Mouse (Mus musculus) right cerebral cortex, postnatal 14 days (tissue): ENCODE data around the gene Asb4.
A peak's percentile ranks its signal among the peaks of the same experiment; 100 is the strongest.
"Not testable (repeated sequence)": the region's sequence is repeated elsewhere in the genome, so short reads cannot be mapped to it uniquely, and the experiment has no call there.

ENCODE experiments used
- DNase-seq: peaks from one replicate; pipeline ENCODE4 v3.0.0; 2022

The Asb4 gene

DNA sequence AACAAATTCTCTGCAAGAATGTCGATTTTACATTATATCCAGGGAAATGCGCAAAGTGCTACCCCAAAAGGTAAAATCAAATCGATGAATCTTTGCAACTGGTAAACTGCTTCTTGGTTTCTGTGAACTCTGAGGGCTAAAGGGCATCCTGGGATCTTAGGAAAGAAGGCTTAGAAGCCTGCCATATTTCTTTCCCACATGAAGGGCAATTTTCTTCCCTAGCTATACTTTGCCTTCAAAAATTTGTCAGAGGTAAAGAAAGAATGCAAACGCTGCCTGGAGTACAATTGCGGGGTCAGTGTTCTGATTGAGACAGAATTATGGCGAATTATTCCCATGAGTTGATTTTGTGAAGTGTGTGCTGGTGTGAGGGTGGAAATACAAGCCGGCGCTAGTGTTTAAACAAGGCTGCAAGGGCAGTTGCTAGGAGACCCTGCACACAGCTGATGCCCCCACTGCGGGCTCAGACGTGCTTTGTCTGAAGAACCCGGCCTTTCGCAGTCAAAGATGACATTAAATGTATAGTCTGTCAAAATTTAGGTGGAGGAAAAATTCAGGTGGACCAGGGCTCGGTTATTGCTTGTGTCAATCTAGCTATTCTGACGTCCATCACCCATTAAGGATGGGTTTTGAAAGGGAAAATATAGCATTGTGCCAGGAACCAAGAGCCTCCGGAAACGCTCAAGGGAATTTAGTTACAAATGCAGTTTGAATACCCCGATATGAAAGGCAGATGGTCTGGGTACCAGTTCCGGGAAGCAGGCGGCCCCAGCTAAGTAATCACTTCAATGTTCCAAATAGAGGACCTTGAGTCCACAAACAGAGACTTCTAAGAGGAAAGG, at the start of gene Asb4:
Gene Asb4, plus strand, starts transcription at position 51 of the 842 bp plus-strand sequence.
- DNase-seq = no peak

- DNase-seq = no peak
Observed at GRCm38 (mm10) chr6:5334021-5334420, 49.2 kb upstream of the Asb4 start.

GRCm38 (mm10) chr6:5336016-5336415, 47.2 kb upstream of the Asb4 start:
- DNase-seq = not testable (repeated sequence)

DNA sequence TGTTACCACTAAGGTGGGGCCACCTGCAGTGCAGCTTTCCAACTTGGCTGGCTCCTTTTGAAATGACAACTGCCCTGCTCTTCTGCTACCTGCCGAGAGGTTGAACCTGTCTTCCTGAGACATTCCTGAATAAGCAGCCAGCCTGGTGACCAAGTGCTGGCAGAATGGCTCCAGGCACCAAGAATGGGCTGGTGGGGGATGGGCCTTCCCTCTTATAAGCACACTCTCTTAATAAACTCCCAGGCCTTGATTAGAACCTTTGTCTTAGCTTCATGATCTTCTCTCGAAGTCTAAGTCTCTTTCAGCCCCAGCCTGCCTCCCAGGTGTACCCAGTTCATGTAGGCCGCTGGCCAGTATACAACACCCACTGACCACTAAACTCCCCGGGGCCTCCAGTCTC, 44.4 kb upstream of the Asb4 start:
- not testable (repeated sequence) for DNase-seq

DNA sequence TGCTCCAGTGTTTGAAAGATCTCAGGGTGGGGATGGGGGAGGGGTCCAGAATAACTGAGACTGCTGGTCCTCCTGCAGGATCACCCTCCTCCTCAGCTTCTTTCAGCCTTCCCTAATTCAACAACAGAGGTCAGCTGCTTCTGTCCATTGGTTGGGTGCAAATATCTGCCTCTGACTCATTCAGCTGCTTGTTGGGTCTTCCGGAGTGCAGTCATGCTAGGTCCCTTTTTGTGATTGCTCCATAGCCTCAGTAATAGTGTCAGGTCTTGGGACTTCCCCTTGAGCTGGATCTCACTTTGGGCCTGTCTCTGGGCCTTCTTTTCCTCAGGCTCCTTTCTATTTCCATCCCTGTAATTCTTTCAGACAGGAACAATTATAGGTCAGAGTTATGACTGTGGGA, 43.9 kb upstream of the Asb4 start:
- DNase-seq = not testable (repeated sequence)

DNA sequence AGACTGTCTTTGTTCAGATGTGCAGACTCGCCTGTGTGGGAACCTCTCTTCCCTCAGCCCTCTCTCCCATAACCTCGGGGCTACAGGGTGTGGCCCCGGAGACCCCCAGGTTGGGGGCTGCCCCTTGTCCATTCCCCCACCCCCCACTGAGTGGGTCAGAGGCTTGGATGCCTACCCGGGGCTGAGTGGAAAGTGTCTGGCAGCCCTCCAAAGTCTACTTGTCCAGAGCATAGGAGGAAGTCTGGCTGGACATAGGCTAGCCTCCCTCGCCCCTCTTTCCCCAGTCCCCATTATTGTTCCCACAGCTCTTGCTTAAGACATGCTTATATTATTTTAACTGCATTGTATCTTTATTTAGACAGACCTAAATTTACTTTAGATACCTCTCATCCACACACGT, 38.9 kb upstream of the Asb4 start:
- DNase-seq = no peak

DNA sequence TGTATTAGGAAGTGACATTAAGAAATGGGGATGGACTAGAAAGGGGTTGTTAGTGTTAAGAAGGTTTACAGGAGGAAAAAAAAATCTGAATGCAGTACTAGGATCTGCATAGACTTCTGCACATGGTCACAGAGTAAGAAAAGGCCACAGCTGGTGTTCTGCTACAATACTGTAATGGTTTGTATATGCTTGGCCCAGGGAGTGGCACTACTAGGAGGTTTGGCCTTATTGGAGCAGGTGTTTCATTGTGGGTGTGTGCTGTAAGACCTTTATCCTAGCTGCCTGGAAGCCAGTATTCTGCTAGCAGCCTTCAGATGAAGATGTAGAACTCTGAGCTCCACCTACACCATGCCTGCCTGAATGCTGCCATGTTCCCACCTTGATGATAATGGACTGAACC, 25.3 kb upstream of the Asb4 start:
- DNase-seq = no peak

DNA sequence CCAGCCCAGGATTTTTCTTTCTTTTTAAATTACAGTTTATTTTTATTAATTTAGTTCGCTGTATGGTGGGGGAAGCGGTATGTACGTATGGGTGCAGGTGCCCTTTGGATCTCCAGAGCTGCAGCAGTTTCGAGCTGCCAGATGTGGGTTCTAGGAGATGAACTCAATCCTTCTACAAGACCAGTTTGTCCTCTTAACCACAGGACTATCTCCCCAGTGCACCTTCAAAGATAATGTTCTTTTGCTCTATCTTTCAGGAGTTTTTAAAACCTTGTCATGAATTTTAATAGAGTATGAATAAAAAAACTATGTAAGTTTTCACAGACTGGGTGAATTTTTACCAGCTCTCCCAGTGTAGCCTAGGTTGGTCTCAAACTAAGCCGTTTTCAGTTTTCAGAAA, 22.8 kb upstream of the Asb4 start:
- no peak for DNase-seq

DNA sequence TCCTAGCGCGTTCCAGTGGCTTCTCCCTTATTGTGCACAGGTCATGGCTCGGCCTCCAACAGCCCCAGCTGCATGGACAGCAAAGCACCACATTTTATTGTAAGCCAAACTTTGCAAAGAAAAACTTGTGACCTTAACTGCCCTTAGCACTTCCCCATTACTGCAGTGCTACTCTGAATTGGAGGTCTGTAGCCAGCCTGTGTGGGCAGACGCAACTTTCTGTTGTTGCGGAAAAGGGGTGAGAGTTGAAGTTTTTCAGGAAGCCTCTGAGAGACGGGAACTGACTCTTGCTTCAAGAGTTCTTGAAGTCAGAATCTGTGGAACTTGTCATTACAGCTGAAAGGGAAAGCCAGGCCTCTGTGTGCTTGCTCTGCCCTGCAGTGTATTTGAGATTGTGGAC, 21.2 kb upstream of the Asb4 start:
- DNase-seq = no peak

DNA sequence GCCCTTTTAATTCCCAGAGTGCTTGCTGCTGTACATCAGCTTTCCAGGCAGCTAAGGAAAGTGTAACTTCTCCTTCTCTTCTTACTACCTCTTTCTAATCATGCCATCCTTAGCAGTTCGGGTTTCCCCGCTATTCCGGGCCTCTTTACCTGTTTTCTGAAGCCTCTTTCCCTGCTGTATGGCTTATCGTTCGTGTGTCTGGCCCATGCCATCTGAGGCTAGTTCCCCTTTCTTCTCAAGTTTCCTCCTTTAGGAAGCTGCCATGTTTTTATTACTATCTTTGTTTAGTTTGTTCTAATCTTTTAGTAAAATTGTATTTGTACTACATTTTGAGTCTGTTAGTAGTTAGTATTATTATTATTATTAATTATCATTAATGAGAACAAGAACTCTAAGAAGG, 17.3 kb upstream of the Asb4 start:
- DNase-seq = no peak

DNA sequence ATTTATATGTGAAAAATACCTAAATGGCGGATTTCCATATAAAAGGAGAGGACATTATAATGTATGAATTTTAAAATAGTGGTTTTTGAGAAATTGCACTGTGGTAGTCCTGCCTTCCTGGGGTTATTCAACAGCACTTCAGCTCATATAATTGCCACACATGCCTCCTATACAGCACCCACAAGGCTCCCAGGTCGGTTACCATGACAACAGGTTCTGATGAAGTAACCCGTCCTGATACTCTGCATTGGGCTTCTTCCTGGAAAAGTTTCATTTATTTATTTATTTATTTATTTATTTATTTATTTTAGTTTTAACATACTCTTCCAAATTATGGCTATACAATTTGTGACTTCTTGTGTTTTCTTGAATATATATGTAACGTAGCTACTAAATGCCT, 6.3 kb upstream of the Asb4 start:
- no peak for DNase-seq

- DNase-seq = no peak
Observed at GRCm38 (mm10) chr6:5379048-5379447, 4.1 kb upstream of the Asb4 start.

- DNase-seq = peak; percentile 59
Observed at GRCm38 (mm10) chr6:5379781-5380623, 3.2 kb upstream of the Asb4 start.

GRCm38 (mm10) chr6:5380624-5381252, 2.4 kb upstream of the Asb4 start:
- DNase-seq = no peak

DNA sequence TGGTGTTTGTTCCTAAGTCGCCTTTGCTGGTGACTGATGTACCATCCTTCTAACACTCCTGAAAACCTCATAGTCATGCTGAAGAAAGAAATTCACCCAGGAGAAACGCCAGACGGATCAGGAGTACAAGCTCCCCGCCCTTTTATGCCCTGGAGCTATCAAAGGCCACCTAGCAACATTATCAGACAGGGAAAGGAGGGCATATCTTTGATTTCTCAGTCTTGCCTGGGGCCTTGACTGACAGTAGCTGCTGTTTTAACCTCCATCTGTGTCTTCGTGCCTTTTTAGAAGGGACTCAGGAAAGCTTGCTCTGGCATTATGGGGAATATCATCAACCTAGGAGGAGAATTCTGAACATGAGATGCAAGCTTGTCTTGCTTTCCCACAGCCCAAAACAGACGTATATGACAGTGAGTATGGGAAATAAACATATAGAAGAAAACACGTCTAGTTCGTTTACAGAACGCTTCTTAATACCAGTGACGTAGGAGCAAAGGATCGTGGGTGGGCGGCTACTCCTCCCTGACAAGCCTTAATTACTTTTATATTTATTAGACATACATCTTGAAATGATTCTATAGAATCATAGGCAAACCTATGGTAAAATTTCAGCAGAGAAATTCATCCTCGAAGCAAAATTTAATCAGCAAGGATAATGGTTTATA, 1.1 kb upstream of the Asb4 start:
- DNase-seq = no peak

DNA sequence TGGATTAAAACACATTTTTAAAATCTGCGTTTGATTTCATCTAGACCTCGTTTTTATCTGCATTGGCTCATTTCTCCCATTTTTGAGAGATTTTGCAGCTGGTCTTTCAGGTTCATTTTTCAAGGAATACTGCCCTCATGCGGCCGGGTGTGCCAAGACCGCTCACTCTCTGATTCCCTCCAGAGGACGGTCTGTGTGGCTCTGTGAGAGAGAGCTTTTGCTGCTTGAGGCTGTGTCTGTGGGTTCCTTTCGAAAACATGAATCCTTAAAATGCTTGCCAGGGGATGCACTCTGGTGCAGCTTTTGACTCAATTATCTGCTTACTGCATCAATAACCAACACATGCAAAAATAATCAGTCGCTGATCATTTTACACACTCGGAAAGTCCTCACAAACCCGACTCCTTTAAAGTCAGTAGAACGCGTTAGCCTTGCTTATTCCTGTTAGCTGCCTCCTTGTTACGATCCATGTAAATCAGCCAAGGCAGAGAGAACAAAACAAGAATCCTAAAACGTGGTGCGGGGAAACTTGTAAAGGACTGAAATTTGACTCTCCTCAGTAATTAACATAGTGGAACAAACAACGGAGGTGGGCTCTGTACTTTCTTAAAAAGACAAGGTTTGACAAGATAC, 487 bp upstream of the Asb4 start:
- peak; percentile 83 for DNase-seq

DNA sequence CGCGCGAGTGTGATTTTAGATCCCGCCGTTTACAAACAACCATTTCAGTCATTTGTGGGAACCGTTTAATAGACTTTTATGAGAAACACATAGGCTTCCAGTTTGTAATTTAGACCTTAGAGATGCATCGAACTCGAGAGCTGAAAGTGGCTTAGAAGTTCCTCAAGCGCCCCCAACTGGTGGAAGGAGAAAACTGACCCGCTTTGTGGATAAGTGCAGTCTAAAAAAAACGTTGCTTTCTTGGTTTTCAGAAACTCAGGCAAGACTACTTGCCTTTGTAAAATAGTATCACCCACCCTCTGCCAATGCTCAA, 948 bp downstream of the Asb4 start:
- peak; percentile 74 for DNase-seq

- DNase-seq = no peak
Observed at GRCm38 (mm10) chr6:5385161-5385640, 2.0 kb downstream of the Asb4 start.

DNA sequence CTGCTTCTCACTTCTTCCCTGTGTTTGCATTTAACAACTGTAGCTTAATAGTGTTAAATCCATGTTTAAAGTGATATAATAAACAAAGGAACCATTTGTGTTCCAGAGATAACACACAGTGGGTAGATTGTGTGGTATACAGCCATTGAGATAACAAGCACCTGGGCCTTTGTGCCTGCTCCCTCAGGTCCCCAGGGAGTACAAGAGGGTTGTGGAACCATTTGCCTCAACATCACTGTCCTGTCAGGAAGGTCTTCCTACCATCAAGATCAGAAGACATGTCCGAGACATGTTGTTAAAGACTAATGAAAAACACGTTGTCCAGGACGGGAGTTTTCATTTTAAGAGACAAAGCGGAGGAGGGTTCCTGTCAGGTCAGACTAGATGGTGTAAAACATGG, 3.3 kb downstream of the Asb4 start:
- no peak for DNase-seq

DNA sequence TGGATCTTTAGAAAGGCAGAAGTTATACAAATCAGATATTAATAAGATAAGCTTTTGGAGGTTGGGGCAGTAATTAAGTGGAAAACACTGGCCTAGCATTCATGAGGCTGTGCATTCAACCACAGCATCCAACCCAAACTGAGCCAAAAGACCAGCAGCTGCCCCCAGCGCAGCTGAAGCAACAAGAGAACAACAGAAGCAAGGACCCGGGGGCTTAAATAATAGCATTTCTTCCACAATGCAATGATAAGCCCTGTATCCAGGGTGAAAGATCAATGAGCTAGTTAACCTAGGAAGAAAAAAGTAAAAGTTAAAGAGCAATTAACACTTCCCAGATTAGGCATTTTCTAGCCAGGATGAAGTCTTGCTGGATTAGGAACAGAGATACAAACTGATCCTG, 4.2 kb downstream of the Asb4 start:
- DNase-seq = no peak

DNA sequence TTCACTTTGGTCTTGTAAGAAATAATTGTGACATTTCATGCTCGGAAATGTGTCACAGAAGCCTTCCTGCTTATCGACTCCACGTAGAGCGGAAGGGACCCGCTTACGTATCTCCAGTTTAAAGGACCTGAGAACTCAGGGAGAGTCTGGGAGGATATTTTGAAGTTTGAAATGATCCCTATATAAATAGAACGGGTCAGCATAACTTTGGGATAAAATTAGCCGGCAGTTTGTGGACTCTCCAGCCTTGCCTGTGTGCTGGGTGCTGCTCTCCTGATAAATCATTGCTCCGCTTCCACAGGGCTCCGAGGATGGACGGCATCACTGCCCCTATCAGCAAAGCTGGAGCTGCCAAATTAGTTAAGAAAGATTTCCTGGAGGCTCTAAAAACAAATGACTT, 7.1 kb downstream of the Asb4 start:
- no peak for DNase-seq

DNA sequence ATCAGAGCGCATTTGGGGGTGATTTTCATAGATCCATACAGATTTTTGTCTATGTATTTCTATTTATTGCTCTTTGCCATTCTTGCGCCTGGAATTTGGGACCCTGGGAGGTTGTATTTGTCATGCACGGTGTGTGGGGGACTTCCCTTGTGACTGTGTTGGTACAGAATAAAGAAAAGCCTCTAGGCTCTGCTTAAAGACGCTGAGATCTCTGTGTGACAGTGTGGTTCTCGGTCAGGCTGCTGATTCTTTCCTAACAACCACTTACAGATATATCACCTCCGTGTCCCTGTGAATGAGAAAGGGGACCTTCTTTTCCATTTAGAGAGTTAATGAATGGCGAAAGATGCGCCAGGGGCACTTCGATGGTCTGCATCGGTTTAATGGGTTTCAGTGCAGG, 7.8 kb downstream of the Asb4 start:
- DNase-seq = no peak

- no peak for DNase-seq
Observed at GRCm38 (mm10) chr6:5394971-5395370, 11.8 kb downstream of the Asb4 start.
